Mouse (Mus musculus): ENCODE measurements around the gene Lmcd1.

GRCm38 (mm10) chr6:112288271-112288670, 14.7 kb downstream of the Lmcd1 start:
- TF ChIP-seq CTCF (conservative IDR thresholded peaks at IDR 0.05; ENCODE audit: low read length) (no peak), POU5F1 (IDR thresholded peaks at IDR 0.05; ENCODE audit: borderline replicate concordance, low read length) (no peak), NANOG (IDR thresholded peaks at IDR 0.05; ENCODE audit: borderline replicate concordance, low read length) (no peak)

Measured in E14TG2a.4 (cell line).